Mouse (Mus musculus) urinary bladder, adult 2 months (tissue): ENCODE data around the gene Mrps22. TPM values are rescaled to one million over a fixed set of nuclear protein-coding genes. Genes with fewer than 3 reads are reported as not detected.
A peak's percentile ranks its signal among the peaks of the same experiment; 100 is the strongest.

ENCODE experiments used
- DNase-seq: peaks from one replicate; pipeline ENCODE4 v3.0.0; 2022; ENCODE audit warnings: low spot score
- polyA plus RNA-seq: library from polyadenylated mRNA; depleted of rRNA; stranded (reverse); fragments of >200 nt; gene quantifications from 2 replicates; pipeline ENCODE4 v1.2.3, GENCODE M21; 2012; rRNA removed

The Mrps22 gene
- polyA plus RNA-seq: 20.7 and 25.4 TPM in 2 replicates

- peak; percentile 53 for DNase-seq
These were observed at the start of gene Mrps22 for GRCm38 (mm10) chr9:98601156-98601836. TSS of gene Mrps22 (minus strand) at chr9:98601660.

- DNase-seq: no peak
These were observed 49.1 kb upstream of the Mrps22 start for GRCm38 (mm10) chr9:98650547-98650946.

DNA sequence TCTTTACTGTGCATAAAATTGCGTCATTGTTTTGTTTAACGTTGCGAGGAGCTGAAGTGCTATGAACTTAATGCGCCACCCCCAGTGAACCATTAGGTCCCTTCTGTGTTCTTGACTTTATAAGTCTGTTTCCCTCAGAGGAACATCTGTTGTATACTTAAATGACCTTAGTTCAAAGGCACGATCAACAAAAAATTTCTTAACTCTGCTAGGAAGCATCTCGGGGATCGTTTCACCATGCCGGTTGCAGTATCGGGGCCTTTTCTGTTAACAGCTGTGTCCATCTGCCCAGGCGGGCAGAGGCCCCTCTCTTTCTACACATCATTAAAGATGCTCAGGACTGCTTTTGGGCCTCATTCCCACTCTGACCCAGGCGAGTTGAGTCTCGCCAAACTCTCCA, 46.0 kb upstream of the Mrps22 start:
- no peak for DNase-seq

DNA sequence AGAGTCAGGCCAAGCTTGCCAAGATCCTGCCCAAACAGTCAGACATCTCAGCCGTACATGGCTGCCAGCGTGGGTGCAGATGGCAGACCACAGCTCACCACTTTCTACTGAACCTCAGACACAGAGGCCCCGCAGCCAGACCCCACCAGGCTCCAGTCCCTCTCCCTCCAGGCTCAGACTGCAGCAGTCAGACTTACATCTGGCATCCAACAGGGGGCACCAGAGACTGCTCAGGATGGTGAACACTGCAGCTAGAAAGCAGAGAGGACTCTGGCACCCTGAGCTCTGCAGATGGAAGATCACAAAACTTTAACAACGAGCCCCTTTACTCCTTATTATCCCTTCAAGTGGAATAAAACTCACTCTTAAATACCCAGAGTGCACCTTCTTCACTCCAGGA, 44.3 kb upstream of the Mrps22 start:
- peak; percentile 46 for DNase-seq

- DNase-seq: no peak
These were observed 40.7 kb upstream of the Mrps22 start for GRCm38 (mm10) chr9:98642126-98642525.

GRCm38 (mm10) chr9:98633287-98634162, 32.1 kb upstream of the Mrps22 start:
- no peak for DNase-seq

- no peak for DNase-seq
These were observed 27.0 kb upstream of the Mrps22 start for GRCm38 (mm10) chr9:98628480-98628879.

- DNase-seq: no peak
These were observed 3.4 kb upstream of the Mrps22 start for GRCm38 (mm10) chr9:98604896-98605295.

- DNase-seq: no peak
These were observed 438 bp upstream of the Mrps22 start for GRCm38 (mm10) chr9:98601837-98602359.

DNA sequence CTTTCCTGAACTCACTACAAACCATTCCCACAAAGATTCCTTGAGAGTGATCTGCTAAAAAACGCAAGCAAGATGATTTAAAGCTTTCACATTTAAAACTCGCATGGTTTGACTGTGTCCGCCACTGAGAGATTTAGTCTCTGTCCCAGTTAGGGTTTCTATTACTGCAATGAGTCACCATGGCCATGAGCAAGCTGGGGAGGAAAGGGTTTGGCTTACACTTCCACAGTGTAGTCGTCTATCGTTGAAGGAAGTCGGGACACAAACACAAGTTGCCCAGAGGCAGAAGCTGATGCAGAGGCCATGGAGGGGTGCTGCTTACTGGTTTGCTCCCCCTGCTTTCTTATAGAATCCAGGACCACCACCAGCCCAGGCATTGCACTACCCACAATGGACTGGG, 1.4 kb downstream of the Mrps22 start:
- no peak for DNase-seq

GRCm38 (mm10) chr9:98583852-98584251, 17.6 kb downstream of the Mrps22 start:
- no peak for DNase-seq

GRCm38 (mm10) chr9:98563137-98564126, 38.0 kb downstream of the Mrps22 start, which contains the start of gene Copb2:
TSS of gene Copb2 (plus strand) at chr9:98563721.
- DNase-seq: peak; percentile 97

DNA sequence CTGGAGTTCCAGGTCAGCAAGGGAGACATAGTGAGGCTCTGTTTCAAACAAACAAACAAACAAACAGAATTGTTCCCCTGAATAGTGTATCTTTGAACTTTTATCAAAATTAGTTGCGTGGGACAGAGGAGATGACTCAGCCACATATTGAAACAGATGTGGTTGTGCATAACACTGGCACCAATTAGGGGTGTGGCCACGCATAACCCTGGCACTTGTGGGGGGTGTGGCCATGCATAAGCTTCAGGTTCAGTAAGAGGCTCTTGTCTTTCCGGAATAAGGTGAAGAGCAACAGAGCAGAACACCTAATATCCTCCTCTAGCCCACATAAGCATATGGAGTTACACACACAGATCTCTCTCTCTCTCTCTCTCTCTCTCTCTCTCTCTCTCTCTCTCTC, 57.4 kb downstream of the Mrps22 start:
- no peak for DNase-seq

Other genes with a start within 250 kb of the Mrps22 start
- gene Rbp1, start 178.7 kb downstream of the Mrps22 start, polyA plus RNA-seq: 70.6 and 71.2 TPM in 2 replicates
- 0.35 and 0.51 TPM in 2 replicates for gene Rbp2, start 115.5 kb downstream of the Mrps22 start, polyA plus RNA-seq
- gene Copb2, start 37.9 kb downstream of the Mrps22 start, polyA plus RNA-seq: 93.5 and 98.6 TPM in 2 replicates
- gene Prr23a1, start 240.8 kb upstream of the Mrps22 start, polyA plus RNA-seq: not detected in 2 replicates